Mouse (Mus musculus) lung, postnatal 36 days (tissue): ENCODE data around the gene Cartpt.
"Not testable (repeated sequence)": the region's sequence is repeated elsewhere in the genome, so short reads cannot be mapped to it uniquely, and the experiment has no call there.

Experiments
- DNase-seq: peaks from one replicate; pipeline ENCODE4 v3.0.0; 2022; ENCODE audit warnings: mixed read lengths

The Cartpt gene

DNA sequence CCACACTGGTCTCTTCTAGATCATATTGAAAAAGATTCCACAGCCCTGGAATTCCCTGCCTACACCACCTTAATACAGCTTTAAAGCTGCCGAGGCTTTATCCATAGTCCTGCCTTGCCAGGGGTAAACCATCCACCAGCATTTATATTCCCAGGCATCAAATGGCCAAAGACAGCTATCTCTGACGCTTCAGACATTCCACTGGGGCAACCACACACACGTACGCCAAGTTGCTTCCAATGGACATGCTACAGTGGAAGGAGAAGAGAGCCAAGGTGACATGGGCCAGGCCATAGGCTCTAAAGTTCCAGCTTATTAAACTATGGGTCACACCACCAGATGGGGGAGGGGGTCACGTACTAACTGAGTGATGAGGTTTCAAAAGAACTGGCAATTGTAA, 45.7 kb downstream of the Cartpt start:
- no peak for DNase-seq

DNA sequence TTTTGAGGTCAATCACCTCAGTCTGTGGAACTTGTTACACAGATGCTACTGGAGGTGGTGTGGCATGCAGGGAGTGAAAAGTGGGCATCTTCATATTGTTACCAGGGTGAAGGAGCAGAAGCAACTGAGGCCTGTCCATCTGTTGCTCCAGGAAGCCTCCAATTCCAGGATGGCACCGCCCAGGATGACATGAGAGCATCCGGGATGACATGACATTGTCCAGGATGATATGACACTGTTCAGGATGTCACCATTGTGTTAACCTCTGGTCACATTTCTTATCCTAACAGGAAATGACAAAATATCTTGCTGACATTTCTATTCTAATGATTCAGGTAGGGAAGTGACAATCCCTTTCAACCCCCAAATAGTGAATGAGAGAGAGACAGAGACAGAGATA, 47.8 kb downstream of the Cartpt start:
- DNase-seq: peak; percentile 56

DNA sequence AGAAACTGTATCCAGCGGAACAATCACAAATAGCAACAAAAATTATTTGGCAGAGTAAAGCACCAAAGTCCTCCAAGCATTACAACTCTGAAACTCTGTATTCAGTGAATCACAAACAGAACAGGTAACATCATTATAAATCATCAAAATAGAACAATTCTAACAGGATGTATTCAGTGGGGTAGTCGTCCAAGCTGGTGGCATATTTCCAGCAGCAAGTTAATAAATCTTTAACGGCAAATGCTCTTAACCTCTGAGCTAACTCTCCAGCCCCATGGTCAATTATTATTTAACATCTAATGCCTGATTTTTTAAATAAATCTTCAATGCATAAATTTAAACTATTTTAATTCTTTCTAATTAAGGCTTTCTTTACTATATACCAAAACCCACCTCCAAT, 48.5 kb downstream of the Cartpt start:
- not testable (repeated sequence) for DNase-seq

DNA sequence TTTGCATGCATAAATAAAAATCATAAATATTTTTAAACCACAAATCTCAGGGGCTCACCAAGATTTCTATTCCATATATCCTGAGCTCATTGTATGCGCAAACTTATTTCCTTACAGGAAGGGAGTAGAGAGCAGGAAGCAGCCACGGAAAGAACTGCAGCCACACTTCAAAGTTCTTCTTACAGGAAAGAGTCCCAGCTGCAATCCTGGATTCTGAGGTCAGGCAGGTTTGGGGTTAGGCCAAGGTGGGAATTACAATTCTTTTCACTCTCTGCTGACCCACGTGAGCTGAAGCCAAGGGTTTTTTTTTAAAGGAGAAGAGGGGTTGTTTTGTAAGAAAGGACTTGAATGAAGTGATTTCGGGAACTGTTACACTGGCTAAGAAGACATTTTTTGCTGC, 49.9 kb downstream of the Cartpt start:
- peak; percentile 35 for DNase-seq

DNA sequence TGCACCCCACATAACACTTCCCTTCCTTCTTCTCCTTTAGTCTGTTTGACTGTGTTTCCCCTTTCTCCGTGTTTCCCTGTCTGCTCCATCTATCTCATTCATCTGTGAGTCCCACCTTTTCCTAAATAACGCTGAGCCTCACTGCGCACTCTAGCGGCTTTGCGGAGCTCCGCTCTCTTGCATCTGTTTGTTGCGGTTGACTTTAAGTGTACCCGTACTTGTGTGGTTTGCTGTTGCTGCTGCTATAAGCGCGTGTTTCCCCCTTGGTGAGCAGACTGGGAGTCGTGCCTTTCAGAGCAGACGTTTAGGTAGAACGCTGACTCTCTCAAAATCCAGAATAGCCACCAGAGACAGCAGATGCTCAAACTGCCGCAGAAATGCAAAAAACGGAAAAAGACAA, 51.3 kb downstream of the Cartpt start:
- DNase-seq: peak; percentile 12
